Mouse (Mus musculus) neural tube, embryonic 14.5 days (tissue): Measurements from ENCODE around the gene Vasp. TPM values are rescaled to one million over a fixed set of nuclear protein-coding genes. Genes with fewer than 3 reads are reported as not detected.

ENCODE experiments used
- ATAC-seq: fragments of 200-750 bp; cut with Nextera tagmentation; 2 replicates; pipeline ENCODE4 v1.8.0; 2017; ENCODE audit warnings: low read depth, mild to moderate bottlenecking, moderate TSS enrichment, moderate library complexity
- H3K27ac ChIP-seq: fragments of 300-500 bp; sonication (generic); 2 replicates; pipeline ENCODE4 v1.5.1; 2014; ENCODE audit warnings: low read depth, mild to moderate bottlenecking, control low read depth, low read length, moderate library complexity, mixed read lengths
- H3K27me3 ChIP-seq: fragments of 300-500 bp; sonication (generic); 2 replicates; pipeline ENCODE4 v1.6.1; 2014; ENCODE audit warnings: low read length; ENCODE audit not compliant: control insufficient read depth, insufficient read depth
- H3K36me3 ChIP-seq: fragments of 300-500 bp; sonication (generic); 2 replicates; pipeline ENCODE4 v1.6.1; 2014; ENCODE audit warnings: low read length, mixed read lengths; ENCODE audit not compliant: control insufficient read depth, insufficient read depth
- H3K4me1 ChIP-seq: fragments of 300-500 bp; sonication (generic); 2 replicates; pipeline ENCODE4 v1.6.1; 2014; ENCODE audit warnings: low read length; ENCODE audit not compliant: control insufficient read depth, insufficient read depth
- H3K4me2 ChIP-seq: fragments of 300-500 bp; sonication (generic); 2 replicates; pipeline ENCODE4 v1.6.1; 2014; ENCODE audit warnings: mild to moderate bottlenecking, low read depth, low read length, control low read depth
- H3K4me3 ChIP-seq: fragments of 300-500 bp; sonication (generic); 2 replicates; pipeline ENCODE4 v1.5.1; 2014; ENCODE audit warnings: low read depth, low read length, control low read depth, mixed read lengths
- H3K9ac ChIP-seq: fragments of 300-500 bp; sonication (generic); replicated peaks from 2 replicates; pipeline ENCODE4 v1.6.1; 2014; ENCODE audit warnings: low read depth, mild to moderate bottlenecking, control low read depth, low read length, mixed read lengths
- H3K9me3 ChIP-seq: fragments of 300-500 bp; sonication (generic); 2 replicates; pipeline ENCODE4 v1.6.1; 2016; ENCODE audit warnings: low read length; ENCODE audit not compliant: control insufficient read depth
- WGBS: fragments of 180-500 bp; shearing (Covaris S2); extraction: QIAGEN DNeasy Blood & Tissue Kit; methylation state at CpG from one replicate; pipeline ENCODE4 v1.1.7; 2014; 5-methylcytosine and 5-hydroxymethylcytosine counted together
- polyA plus RNA-seq: library from polyadenylated mRNA; unstranded; fragments of >200 nt; fragmentation: Nextera tagmentation; extraction: Ambion mirVana; gene quantifications from 2 replicates; pipeline ENCODE4 v1.2.1, GENCODE M21; 2014

The Vasp gene
- polyA plus RNA-seq, 1 experiment from 2014 or later: 17.4 TPM

DNA sequence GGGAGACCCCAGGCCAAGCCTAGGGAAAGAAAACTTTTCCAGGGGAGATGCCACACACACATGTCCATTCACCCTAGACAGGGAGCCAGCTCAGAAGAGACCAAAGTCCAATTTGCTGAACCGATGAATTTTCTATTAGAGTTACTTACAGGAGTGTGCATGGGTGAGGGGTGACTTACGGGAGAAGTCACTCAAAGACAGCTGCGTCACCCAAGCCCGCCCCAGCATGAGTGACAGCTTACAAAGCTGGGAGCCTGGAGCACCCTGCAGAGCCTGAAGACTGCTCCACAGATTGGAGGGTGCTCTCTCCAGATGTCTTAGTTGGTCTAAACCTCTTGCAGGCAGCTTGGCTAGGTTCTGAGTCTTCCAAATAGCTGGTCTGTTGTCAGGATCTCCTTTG is 40.4 kb upstream of the Vasp start:
- Histone ChIP-seq H3K27ac (no peak overlapping the region), H3K4me3 (no peak overlapping the region), H3K36me3 (no peaks in the 10 kb centered on the region), H3K27me3 (0 out of 2 replicates have a peak, but pooled peaks cover under 1% of the 10 kb centered on the region), H3K9ac (no peak overlapping the region), H3K9me3 (no peaks in the 10 kb centered on the region), H3K4me2 (no peak overlapping the region), H3K4me1 (peaks cover 14% of the 10 kb centered on the region)
- no peak for ATAC-seq
- WGBS: 42% methylated on average over 4 of the region's 4 CpGs

DNA sequence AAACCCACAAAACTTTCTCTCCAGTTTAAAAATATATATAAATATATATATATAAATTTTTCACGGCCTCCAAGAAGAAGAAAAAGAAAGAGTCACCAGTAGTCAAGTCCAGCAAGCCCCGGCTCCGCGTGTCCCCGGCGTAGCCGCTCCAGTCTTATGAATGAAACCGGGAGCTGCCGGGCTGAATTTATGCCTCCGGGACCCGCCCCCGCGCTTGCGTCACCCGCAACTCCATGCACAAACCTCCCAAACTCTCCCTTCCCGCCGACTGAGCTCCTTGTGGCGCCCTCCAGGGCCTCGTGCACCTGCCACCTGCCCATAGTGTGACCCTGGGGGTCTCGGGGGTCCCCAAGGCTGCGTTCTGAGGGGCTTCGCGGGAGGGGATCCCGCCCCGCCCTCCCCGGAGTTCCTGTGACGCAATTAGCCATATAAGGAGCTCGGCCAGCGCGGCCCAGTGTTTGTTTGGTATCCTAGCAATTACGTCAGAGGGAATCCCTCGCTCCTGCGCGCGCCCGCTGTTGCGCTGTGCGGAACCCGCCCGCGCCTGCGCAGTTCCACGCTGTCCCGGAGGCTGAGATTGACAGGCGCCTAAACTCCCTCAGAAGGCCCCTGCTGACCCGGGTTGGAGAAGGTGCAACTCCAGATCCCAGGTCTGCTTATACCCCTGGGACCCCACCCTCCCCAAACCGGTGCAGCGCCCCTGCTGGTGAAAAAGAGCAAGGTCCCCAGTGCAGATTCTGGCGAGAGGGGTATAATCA is 38.4 kb upstream of the Vasp start, which contains the start of gene Fosb:
Gene Fosb (minus strand): TSS at position 168 of the 758 bp plus-strand sequence.
- H3K4me3 ChIP-seq: peak within 1 kb of the TSS; percentile 52
- under 1% methylated on average over 45 of the region's 49 CpGs for WGBS
- H3K4me1 ChIP-seq: peaks cover 14% of the 10 kb centered on the region
- H3K27ac ChIP-seq: 0 out of 2 replicates have a peak within 1 kb of the TSS, but pooled peaks have one; percentile 22
- H3K9me3 ChIP-seq: no peaks in the 10 kb centered on the region
- H3K36me3 ChIP-seq: no peaks in the 10 kb centered on the region
- H3K9ac ChIP-seq: peak within 1 kb of the TSS; percentile 50
- H3K4me2 ChIP-seq: peak within 1 kb of the TSS; percentile 83
- peak; percentile 85 for ATAC-seq
- peaks cover 18% of the 10 kb centered on the region for H3K27me3 ChIP-seq

DNA sequence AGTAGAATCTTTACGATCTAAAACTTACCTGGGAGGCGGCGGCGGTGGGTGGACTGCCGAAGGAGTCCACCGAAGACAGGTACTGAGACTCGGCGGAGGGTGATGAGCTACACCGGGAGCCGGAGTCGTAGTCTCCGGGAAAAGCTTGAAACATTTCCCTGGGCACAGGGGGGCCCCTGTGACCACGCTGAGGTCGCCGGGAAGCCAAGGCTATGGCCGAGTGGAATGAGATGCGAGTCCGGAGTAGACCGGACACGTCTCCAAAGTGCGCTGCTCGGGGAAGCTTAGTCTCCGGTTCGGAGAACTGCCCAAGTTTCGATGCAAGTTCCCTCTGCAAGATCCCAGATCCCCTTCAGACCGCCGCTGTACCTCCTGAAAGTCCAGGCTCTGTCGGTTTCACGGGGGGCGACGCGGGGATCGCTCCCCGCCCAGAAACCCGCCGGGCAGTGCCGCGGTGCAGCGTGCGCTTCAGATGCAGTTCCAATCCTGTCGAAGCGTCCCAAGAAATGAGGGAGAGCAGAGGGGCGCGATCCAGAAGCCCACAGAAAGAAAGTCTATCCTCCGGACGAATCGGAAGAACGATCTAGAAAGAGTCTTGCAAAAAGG is 37.8 kb upstream of the Vasp start:
- H3K27me3 ChIP-seq: peaks cover 23% of the 10 kb centered on the region
- 1% methylated on average over 48 of the region's 48 CpGs for WGBS
- ATAC-seq: no peak

DNA sequence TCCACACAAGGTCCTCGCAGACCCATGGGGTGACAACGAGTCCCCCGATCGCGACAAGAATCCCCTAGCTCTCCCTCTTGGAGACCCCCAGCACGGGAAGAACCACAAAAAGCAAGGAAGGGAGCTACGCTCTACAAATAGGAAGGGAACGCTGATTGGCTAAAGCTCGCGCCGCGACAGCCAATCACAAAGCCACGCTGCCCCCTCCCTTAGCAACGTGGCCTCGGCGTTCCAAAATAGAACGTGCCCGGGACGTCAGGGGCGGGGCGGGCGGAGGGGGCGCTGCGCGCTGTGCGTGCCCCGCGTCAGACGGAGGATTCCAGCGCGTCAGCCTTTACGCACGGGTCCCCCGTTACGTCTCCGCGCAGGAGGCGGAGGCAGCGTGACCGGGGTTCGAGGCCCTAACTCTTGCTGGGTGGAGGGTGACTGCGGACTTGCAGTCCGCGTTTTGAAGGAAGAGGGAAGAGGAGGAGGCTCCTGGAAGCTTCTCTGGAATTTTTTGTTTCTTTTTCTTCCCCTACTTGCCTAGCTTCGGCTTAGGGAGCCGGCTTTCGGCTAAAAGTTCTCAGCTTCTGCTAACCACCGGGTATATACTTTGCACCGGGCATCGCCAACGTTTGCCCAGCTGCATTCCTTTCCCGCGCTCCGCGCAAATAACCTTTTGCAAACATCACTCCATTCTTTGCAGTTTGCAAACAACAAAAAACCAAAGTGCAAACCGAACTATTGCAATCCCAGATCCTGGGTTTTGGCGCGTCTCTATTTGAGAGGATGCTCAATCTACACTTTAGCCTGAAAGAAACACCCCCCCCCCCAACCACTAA is 37.0 kb upstream of the Vasp start:
- H3K36me3 ChIP-seq: no peaks in the 10 kb centered on the region
- no peaks in the 10 kb centered on the region for H3K9me3 ChIP-seq
- peak overlapping the region; percentile 73 for H3K27ac ChIP-seq
- H3K27me3 ChIP-seq: peaks cover 27% of the 10 kb centered on the region
- ATAC-seq: peak; percentile 88
- H3K9ac ChIP-seq: peak overlapping the region; percentile 32
- WGBS: 1% methylated on average over 57 of the region's 58 CpGs
- H3K4me2 ChIP-seq: peak overlapping the region; percentile 83
- H3K4me1 ChIP-seq: peaks cover 20% of the 10 kb centered on the region
- peak overlapping the region; percentile 52 for H3K4me3 ChIP-seq

More for the DNA sequence above, 37.8 kb upstream of the Vasp start:
- Histone ChIP-seq H3K4me1 (peaks cover 17% of the 10 kb centered on the region), H3K9ac (peak overlapping the region; percentile 50; the same call in 1 of the 2 replicates), H3K4me2 (peak overlapping the region; percentile 83), H3K4me3 (peak overlapping the region; percentile 52), H3K9me3 (no peaks in the 10 kb centered on the region), H3K27ac (0 out of 2 replicates have a peak overlapping the region, but pooled peaks have one; percentile 22), H3K36me3 (no peaks in the 10 kb centered on the region)

DNA sequence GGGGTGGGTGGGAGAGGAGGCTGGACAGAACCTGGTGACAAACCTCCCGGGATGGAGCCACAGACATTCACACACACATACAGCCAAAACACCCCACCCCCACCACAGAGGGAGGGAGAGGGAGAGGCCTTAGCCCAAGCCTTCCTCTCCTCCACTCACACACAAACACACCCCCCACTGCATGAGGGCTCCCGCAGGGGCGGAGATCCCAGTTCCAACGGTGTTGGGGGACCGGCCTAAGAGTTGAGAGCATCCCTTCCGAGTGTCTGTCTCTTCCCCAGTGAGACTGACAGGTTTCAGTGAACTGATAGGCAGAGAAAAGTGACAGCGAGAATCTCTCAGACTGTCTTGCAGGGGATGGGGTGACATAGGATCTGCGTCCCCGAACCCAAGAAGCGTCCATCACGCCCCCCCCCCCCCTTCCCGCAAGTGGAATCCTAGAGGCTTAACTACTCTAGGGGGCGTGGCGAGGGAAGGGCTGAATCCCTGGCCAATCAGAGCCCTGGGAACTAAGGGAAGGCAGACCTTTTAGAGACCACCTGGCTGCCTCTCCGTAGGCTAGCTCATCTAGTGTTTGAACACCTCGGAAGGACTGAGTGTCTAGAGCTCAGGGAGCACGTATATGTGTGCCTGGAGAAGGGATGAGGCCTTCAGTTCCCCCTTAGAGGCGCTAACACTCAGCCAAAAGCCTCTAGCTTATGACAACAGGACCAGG is 36.3 kb upstream of the Vasp start:
- H3K9ac ChIP-seq: peak overlapping the region; percentile 32; the same call in 1 of the 2 replicates
- peaks cover 20% of the 10 kb centered on the region for H3K4me1 ChIP-seq
- ATAC-seq: peak; percentile 48
- peak overlapping the region; percentile 52 for H3K4me3 ChIP-seq
- H3K36me3 ChIP-seq: no peaks in the 10 kb centered on the region
- peaks cover 32% of the 10 kb centered on the region for H3K27me3 ChIP-seq
- peak overlapping the region; percentile 83 for H3K4me2 ChIP-seq
- H3K9me3 ChIP-seq: no peaks in the 10 kb centered on the region
- 3% methylated on average over 18 of the region's 18 CpGs for WGBS
- peak overlapping the region; percentile 73 for H3K27ac ChIP-seq

DNA sequence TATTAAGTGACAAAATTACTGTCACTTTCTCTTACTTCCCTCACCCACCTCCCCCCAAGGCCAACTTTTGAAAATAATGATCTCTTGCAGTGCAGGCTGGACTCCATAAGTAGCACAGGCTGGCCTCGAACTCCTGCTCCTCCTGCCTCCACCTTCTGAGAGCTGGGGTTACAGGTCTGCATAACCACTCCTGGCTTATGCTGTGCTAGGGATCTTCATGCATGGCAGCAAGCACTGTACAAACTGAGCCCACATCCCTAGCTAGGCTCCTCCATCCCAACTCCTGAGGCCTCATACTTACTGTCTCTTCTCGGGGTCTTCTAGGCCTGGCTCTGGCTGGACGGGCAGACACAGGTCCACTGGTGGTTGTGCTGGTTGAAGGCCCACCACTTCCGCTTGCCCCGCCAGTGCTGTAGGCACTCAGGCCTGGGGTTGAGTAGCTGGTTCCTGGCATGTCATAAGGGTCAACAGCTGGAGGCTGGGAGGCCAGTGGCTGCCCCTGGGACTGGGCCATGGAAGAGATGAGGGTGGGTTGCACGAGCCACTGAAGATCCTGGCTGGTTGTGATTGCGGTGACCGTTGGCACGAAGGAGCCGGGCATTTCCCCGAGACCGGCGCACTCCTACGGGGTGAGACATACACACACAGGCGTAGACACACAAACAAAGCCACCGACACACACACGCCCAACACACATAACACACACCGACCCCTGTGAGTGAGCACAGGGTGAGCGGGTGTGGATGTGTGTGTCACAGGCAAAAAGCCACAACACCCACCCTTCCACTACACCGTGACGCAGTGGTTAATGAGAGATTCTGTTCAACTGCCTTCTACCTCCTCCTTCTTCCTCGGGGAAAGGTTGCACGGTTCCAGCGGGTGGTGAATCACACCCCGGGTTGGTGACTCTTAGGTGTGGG is 35.5 kb upstream of the Vasp start:
- WGBS: 66% methylated on average over 25 of the region's 25 CpGs

DNA sequence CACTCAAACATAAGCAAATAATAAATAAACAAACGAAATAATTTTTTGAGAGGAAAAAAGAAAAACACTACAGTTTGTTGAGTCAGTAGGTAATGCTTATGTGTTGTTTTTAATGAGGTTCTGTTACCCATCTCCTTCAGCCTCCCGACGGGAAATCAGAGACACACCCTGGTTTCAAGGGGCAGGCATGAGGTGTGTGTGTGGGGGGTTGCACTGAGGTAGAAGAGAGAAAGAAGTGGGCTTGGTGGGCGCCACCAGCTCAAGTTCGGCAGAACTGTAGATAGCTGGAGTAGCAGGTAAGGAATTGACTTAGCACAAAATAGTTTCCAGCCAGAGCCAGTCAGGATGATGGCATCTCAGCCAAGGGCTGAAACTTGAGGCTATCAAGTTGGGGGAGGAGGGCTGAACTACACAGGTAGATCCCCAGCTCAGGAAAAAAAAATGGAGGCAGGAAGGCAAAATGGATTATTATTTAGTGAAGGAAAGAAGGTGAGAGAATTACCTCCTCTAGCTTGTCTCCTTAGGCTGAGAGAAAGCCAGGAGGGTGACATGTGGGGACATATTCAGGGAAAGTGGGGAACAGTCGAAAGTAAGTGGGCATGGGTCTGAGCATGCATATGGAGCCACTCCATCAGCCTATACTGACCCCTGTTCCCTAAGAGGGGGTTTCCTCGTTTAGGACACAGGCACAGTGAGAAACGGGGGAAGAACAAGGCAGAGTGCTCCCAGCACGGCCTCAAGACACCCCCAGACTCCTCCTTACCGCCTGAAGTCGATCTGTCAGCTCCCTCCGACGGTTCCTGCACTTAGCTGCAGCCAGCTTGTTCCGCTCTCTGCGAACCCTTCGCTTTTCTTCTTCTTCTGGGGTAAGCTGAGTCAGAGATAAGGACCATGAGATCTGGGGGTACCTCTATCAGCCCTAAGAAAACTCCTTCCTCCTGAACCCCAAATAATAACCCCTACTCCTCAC is 34.5 kb upstream of the Vasp start:
- Histone ChIP-seq H3K9ac (no peak overlapping the region), H3K4me2 (no peak overlapping the region), H3K4me3 (no peak overlapping the region), H3K27me3 (peaks cover 35% of the 10 kb centered on the region), H3K4me1 (peaks cover 20% of the 10 kb centered on the region), H3K9me3 (no peaks in the 10 kb centered on the region), H3K27ac (no peak overlapping the region), H3K36me3 (no peaks in the 10 kb centered on the region)
- ATAC-seq: no peak
- 52% methylated on average over 16 of the region's 16 CpGs for WGBS

More for the DNA sequence above, 35.5 kb upstream of the Vasp start:
- Histone ChIP-seq H3K36me3 (no peaks in the 10 kb centered on the region), H3K4me1 (peaks cover 20% of the 10 kb centered on the region), H3K9me3 (no peaks in the 10 kb centered on the region), H3K9ac (no peak overlapping the region), H3K4me2 (peak overlapping the region; percentile 83), H3K27ac (no peak overlapping the region), H3K27me3 (peaks cover 35% of the 10 kb centered on the region), H3K4me3 (no peak overlapping the region)
- ATAC-seq: no peak
